Mouse (Mus musculus) A20 (cell line): ENCODE measurements around the gene Spic.
A peak's percentile ranks its signal among the peaks of the same experiment; 100 is the strongest.
"Not testable (repeated sequence)": the region's sequence is repeated elsewhere in the genome, so short reads cannot be mapped to it uniquely, and the experiment has no call there.

Source experiments
- DNase-seq: peaks from one replicate; pipeline ENCODE4 v3.0.0-alpha.2; 2011; ENCODE audit warnings: low read depth, low spot score

Spic gene

DNA sequence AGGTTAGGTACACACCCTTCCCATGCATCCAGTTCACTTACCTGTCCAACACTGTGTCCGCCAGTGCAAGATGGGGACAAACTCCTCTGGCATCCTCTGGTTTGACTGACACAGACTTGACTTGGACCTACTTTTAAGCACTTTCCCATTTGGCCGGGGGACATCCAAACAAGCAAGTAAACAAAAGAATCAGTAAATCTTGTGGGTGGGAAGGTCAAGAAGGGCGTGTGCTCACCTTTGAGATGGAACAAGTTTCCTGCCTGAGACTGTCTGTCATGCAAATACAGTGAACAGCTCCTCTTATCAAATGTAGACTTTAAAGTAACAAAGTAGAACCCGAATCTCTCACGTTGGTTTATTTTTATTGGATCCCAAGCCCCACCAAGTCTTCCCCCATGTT is at the start of gene Spic:
Spic (minus strand) TSS at position 91 of the 400 bp plus-strand sequence.
- DNase-seq = no peak

DNA sequence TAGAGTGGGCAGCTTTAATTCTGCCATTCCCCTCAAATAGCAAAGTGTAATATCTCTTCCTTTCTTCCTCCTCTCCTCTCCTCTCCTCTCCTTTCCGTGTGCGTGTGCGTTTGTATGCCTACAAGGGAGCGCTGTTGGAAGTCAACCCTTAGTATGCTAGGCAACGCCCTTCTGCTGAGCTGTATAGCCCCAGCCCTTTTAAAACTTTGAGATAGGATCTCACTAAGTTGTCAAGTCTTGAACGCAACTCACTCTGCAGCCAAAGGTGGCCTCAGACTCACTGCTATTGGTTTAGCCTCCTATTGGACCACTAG is 47.5 kb upstream of the Spic start:
- peak; percentile 41 for DNase-seq

DNA sequence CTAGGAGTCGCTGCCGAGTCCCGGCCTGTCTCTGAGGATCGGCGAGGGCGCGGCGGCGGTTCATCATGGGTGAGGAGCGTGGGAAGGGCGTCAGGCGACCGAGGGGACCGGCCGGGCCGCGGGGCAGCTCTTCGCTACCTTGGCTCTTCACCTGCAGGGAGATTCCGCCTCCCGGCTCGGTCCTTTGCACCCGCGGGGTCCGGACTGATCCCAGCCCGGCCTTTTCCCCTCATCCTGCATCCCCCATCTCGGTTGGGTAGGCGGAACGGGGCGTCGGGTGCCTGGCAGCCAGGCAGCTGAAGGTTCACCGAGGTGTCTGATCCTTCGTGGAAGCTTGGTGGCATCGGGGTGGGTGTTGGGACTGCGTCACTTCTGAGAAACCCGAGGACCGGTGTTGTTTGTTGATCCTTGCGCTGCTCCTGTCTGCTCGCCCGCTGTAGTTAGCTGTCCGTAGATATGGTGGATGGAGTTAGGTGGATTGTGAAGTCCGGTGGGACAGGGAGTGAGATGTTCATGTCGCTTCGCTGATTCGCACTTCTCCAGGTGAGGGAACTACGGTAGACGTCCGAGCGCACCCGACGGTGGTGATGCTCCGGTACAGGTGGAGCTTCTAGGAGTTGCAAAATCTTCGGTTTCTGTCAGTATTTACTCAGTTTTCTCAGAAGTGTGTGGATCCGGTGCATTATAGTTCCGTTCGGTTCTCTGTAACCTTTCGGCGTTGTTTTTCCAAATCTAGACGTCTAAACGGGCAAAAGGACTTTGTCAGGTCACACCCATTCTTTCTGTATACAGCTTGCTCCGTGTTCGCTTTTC is 46.9 kb upstream of the Spic start:
- no peak for DNase-seq

DNA sequence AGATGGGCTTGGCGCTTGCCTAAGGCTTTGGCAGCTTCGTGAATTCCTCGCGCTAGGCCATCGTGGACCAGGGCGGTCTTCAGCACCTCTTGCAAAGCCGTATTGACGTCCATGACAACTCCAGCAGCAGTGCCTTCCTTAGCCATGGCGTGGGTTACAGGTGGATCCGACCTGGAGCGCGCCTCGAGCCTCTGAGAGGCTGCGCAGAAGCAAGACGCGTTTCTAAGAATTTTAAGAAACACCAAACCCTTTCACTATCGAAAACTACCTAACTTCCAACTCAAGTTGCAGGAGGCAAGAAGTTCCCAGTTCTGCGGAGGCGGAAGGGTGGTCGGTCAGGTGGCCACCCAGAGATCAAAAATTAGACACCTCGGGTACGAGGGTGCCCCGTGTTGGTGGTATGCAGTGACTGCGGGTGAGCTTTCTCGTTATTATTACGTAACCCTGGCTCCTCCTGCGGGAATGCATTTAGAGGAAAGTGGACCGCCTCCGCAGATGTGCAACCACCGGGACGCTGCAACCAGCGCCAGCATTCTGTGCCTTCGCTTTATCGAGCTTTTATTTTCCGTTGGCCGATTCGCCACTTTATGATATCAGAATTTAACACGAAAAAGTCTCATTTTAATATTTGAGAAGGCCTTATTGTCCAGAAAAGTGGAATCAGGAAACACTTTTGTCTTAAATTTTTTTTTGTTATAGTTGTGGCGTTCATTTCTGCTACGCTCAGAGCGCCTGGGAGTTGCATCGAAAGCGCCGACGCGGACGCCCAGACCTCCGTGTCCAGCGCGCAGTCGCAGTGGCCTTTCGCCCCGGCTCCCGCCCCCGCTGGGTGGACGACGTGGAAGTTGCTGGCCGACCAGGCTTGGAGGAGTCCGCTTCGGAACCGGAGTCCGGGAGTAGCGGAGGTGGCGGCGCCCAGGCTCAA is 46.0 kb upstream of the Spic start, which contains the start of gene Arl1:
Arl1 (plus strand) TSS at position 288 of the 925 bp plus-strand sequence.
- DNase-seq = peak; percentile 94

DNA sequence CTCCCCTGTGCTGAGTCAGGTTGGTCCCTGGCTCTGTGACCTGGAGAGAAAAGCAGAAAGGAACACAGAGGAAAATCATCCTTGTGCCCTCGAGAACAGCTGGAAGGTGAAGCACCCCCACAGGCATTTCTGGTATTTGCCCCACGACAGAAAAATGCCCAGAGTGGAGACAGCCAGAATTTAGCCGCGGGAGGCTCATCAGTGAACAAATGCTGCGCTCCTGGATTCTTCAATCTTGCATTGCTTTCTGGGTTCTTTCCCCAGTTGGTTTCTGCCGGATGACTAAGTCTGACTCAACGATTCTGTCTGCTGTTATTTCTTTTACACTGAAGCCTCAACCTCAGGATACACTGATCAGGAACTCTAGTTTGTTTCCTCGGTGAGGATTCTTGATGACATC is 43.4 kb upstream of the Spic start:
- DNase-seq = no peak

DNA sequence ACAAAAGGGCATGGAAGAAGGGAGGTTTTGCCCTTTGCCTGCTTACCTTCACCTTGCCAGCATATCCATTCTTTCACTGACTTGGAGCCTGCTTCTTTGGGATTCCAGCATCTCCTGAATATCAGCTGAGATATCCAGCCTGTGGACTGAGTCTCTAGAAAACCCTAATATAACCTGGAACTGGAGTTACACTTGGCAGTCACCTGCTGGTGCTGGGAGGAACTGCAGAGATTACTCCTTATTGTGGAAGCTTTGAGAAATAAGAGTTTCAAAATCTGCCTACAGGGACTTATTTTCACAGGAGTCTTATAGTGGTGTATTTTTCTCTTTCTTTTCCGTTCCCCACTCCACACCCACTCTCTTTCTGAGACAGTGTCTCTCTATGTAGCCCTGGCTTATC is 42.3 kb upstream of the Spic start:
- DNase-seq = peak; percentile 60

DNA sequence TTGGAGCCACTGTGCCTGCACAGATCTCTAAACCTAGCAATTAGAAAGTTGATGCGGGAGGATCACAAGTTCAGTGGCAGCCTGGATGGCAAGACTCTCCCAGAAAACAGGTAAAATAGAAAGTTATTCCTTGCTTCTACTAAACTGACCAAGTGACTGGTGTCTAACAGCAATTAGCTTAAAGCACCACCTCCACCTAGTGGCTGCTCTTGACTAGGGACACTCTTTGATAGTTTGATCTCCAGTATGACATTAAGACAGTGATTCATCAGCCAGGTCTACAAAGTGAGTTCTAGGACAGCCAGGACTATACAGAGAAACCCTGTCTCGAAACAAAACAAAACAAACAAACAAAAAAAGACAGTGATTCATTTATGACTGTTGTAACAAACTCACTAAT is 40.5 kb upstream of the Spic start:
- peak; percentile 60 for DNase-seq

DNA sequence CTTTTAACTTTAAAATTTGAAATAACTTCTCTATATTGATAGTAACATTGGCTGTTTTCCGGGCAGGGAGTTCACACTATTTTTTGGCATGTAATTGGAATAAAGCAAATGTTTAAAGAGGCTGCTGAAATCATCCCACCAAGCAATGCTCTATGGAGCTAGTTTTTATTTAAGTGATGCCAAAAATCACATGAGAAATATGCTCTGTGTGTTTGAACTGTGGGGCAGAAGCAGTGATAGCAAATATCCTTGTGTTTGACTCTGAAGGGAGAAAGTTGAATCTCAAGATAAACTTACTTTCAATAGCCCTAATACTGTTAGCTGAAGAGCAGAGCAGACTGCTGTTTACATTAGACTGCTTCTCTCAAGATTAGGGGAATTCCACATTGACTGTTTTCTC is 34.8 kb upstream of the Spic start:
- peak; percentile 48 for DNase-seq

DNA sequence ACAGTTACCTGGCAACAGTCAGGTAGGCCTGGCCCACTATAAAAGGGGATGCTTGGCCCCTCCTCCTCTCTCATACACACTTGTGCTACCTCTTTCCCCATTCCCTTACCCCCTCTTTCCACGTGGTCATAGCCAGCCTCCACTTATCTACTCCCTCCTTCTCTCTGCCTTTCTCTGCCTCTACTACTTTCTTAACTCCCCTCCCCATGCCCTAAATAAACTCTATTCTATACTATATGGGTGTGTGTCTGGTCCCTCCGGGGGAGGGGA is 32.9 kb upstream of the Spic start:
- no peak for DNase-seq

DNA sequence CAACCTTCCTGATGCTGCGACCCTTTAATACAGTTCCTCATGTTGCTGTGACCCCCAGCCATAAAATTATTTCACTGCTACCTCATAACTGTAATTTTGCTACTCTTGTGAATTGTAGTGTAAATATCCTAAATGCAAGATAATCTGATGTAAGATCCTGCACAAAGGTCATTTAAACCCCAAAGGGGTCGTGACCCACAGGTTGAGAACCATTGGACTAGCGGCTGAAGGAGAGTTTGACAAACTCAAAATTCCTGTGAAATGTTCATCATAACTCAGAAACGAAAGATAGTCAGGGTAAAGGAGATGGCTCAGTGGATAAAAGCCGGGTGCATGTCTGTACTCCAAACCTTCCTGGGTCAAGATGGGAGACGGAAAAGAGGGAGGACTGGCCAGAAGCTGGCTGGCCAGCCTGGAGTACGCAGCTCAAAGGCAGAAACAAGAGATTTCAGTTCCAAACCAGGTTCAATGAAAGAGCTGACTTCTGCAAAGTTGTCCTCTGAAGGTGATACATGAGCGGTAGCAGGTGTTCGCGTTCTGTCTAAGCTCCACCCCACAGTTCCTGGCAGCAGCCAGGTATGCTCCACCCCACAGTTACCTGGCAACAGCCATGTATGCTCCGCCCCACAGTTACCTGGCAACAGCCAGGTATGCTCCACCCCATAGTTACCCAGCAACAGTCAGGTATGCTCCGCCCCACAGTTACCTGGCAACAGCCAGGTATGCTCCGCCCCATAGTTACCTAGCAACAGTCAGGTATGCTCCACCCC is 32.4 kb upstream of the Spic start:
- no peak for DNase-seq

DNA sequence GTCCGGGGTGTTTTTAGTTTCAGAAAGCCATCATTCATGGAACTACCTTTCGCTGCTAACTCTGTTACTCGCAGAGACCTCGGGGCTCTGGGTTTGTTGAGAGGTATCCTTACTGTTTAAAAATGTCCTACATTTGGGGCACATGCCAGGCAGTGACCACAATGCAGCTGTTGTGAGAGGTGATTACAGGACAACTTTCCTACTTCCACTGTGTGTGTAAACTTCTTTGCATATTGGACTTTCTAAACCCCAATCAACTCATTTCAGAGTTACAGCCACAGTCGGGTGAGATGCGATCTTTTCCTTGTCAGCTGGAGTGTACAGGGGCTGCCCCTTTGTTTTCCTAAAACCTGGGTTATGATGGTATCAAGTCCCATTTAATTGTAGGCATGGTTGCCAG is 30.8 kb upstream of the Spic start:
- no peak for DNase-seq

DNA sequence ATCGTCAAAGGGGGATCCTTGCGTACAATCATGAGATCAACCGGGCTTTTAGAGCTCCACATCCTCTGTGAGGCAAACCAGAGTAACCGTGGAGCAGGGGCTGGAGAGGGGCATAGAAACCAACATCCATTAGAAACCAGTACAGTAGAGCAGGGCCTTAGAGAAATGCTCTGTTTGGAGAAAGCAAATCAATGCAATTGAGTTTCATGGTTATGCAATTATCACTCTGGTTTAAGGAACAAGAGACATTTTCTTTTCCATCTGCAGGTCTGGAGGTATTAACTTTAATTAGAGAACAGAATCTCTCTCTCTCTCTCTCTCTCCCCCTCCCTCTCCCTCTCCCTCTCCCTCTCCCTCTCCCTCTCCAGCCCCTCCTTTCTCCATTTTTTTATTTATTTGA is 29.9 kb upstream of the Spic start:
- no peak for DNase-seq

DNA sequence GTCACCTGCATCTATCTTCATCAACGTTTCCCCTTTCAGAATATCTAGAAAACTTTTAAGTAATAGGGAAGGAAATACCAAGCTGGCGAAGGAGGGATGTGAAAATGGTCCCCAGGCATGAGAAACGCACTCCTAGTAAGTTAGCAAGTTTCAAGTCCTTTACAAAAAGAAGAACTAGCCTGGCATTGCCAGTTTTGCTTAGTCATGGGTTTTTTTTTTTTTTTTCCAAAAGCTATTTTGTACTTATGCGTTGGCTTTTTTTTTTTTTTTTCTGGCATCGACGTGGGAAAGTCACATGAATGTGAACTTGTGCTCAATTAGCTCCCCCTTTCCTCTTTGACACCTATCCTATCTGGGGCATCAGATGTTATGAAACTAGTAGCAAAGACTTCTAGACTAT is 27.5 kb upstream of the Spic start:
- DNase-seq = peak; percentile 72

DNA sequence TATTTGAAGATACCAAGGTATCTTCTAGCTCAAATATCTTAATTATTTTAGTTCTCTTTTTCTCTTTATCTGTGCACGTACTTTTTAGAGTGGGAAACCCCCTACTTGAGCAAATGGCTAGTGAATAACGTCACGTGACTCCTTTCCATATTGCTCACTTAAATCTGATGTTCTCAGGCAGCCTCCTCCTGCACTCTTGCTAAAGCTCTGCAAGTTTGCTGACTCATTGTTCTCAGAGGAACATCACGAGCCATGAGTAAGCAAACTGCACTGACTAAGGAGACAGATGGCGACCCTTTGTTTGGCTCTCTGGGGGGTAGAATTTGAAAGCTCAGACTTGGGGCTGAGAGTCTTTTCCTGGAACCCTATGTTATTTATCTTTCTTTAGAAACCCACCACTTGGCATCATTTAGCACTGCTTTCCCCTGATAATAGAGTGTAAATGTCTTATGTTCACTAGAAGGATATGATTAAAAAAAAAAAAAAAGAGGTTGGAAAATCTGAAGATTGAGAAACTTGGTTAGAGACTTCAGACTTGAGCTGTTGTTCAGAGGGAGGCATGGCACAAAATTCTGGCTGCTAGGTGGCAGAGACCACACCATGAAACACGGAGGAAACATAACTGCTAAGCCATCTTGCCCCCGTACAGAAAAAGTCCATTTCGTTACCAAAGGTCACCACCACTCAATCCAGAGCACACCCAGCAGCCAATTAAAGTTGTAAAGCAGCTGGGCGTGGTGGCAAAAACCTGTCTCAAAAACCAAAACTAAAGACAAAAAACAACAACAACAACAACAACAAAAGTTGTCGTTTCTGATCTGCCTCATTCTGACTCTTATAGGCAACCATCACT is 24.1 kb upstream of the Spic start:
- DNase-seq = peak; percentile 72

DNA sequence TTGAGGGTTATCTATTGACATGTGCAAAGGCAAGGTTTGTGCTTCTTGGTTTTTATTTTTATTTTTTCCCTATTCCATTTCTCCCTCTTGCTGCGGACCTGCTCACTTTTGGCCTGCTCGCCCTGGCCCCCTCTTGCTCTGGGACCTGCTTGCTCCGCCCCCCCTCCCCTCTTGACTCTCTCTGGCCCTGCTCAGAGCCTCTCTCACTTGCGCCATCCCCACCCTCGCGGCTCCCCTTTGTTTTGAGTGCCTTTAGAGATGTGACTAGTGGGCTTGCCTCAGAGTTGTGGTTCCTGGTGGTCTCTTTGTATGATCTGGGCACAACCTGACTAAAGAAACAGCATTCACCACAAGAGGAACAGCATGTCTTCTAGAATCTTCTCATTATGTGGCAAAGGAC is 16.1 kb upstream of the Spic start:
- DNase-seq = no peak

DNA sequence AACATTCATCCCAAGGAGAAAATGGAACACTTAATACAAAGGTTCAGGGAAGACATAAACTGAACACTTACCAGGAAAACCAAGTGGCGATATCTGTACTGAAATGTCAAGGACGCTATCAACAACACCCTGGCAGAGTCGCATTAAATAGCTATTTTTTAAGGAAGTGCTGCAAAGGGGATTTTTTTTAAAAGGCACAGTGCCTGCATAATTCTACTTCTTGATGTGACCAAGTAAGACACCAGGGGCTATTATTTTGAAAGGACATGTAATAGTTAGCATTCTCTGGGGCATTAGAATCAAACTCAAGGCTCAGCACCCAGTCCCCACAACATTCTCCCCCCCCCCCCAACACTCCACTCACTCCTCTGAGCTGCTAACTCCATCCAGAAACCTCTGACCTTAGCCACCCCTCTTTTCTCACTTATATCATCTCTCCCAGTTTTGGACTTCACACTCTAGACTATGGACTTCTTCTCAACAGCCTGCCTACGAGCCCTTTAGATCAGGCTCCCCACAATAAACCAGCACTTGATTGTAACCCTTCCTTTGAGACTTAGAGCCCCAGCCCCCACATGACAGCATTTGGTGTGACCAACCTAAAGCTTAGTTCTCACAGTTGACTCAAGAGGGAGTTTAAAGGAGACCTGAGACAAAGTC is 1.8 kb downstream of the Spic start:
- peak; percentile 35 for DNase-seq

DNA sequence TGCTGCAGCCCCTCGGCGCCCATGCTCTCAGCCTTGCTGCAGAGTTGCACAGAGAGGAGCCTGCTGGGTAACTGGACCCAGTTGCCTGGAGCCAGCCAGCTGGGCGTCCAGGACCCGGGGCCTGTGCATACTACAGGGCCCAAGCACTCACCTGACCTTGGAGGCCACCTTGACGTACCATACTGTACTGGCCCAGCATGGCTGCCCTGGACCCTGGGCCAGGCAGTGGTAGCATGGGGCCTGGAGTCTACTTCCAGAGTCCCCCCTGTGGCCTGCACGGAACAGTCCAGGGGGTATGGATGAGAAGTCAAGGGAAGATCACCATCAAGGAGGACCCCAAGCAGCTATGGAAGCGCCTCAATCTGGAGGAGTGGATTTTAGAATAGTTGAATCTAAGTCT is 12.0 kb downstream of the Spic start:
- no peak for DNase-seq

DNA sequence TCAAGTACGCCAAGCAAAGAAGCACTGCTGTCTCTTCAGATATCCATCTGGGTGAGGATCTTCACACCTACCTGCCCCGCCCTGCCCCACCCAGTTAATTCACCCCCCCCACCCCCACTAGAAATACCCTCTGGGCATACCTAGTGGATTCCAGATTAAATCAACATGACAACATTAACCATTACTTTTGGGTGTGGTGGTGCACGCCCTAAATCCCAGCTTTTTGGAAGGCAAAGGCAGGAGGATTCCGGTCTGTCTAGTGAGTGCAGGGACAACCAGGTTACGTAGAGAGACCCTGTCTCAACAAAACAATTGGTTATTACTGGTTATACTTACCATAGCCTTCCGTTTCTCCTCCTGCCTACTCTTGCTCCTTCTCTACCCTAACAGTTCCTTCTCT is 12.7 kb downstream of the Spic start:
- no peak for DNase-seq

DNA sequence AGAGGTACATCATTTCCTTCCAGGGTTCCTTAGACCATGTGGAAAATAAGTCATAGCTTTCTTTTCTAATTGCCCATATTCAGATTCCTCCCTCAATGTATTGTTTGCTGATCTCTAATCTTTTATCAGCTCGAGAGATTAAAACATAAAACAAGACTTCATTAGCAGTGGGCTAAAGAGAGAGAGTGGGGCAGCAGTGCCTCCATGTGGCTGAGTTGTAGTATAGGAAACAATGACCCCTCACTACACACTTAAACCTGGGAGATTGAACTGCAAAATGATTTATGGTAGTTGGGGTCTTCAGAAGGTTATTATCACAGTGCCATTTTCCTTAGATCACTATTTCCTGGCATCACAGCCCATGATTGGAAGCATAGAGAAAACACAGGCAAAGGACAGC is 15.1 kb downstream of the Spic start:
- DNase-seq = peak; percentile 47

DNA sequence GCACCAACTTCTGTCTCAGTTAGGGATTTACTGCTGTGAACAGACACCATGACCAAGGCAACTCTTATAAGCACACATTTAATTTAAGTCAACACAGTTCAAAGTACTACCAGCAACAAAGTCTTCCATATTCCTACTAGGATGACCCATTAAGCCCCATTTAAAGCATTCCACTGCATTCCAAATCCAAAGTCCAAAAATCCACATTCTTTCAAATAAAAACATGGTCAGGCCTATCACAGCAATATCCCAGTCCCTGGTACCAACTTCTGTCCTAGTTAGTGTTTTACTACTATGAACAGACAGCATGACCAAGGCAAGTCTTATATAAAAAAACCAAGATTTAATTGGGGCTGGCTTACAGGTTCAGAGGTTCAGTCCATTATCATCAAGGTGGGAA is 21.0 kb downstream of the Spic start:
- DNase-seq = not testable (repeated sequence)

DNA sequence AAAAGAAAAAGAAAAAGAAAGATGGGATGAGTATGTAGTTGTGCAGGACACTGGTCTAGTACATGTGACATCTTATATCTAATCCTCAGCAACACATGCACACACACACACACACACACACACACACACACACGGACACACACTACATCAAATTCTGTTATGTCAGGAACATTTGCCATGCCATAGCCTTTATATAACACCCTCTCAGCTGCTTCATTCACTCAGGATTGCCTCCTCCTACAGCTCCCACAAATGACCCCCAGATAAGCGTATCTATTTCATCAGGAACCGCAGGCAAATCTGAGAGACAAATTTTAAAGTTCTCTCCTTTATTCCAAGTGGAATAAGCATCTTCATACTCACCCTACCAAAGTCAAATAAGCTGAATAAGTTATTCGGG is 25.9 kb downstream of the Spic start:
- DNase-seq = no peak
